Mouse (Mus musculus) embryonic stem cell, embryonic (primary cell): ENCODE measurements around the gene Ctsc.
"Not testable (repeated sequence)": the region's sequence is repeated elsewhere in the genome, so short reads cannot be mapped to it uniquely, and the experiment has no call there.

Experiments used
- CTCF ChIA-PET, 4 experiments: fragments of 300-600 bp in 2 of 4; fragments of 350-600 bp in 2 of 4; sonication (Branson Sonifier 250); formaldehyde crosslinking; loops; one replicate each; lab custom pipeline; 2022; ENCODE audit warnings: inconsistent platforms in 2 of 4; lab: Charles Lee
- POLR2A ChIA-PET, 4 experiments: fragments of 300-600 bp in 2 of 4; fragments of 350-600 bp in 2 of 4; sonication (Branson Sonifier 250); formaldehyde crosslinking; loops; one replicate each; lab custom pipeline; 2022; ENCODE audit warnings: antibody characterized with exemption in 4 of 4, inconsistent platforms in 1 of 4; lab: Charles Lee

Ctsc gene

GRCm38 (mm10) chr7:88277858-88278627 lies at the start of gene Ctsc:
Gene Ctsc, plus strand, starts transcription at chr7:88278085.
- POLR2A ChIA-PET, result interaction anchor here in 3 of 4 experiments (0.7 to 2.0 kb wide), 7 partner anchors 10 to 1853 kb away, joined by 3 to 24 read pairs (median 4); partner anchors contain the start of gene Hikeshi (in 1 of the 3)
- CTCF ChIA-PET, result interaction anchor here in 1 of 4 experiments (0.7 kb wide), 1 partner anchor 33 kb away, joined by 4 read pairs; no protein-coding TSS in a partner anchor

GRCm38 (mm10) chr7:88229051-88229450 lies 48.8 kb upstream of the Ctsc start:
- CTCF ChIA-PET, result no interaction called here
- POLR2A ChIA-PET, result no interaction called here

- ChIA-PET CTCF (no interaction called here), POLR2A (no interaction called here)
These were observed 47.8 kb upstream of the Ctsc start for GRCm38 (mm10) chr7:88230121-88230520.

GRCm38 (mm10) chr7:88230756-88231522 lies 46.9 kb upstream of the Ctsc start:
- POLR2A ChIA-PET, result no interaction called here
- CTCF ChIA-PET, result no interaction called here

GRCm38 (mm10) chr7:88243059-88243458 lies 34.8 kb upstream of the Ctsc start:
- ChIA-PET POLR2A (no interaction called here), CTCF (no interaction called here)

- ChIA-PET POLR2A (no interaction called here), CTCF (interaction anchor here in 1 of 4 experiments (0.5 kb wide), 1 partner anchor 34 kb away, joined by 4 read pairs; no protein-coding TSS in a partner anchor)
These were observed 33.4 kb upstream of the Ctsc start for GRCm38 (mm10) chr7:88244462-88244861.

GRCm38 (mm10) chr7:88250380-88250779 lies 27.5 kb upstream of the Ctsc start:
- CTCF ChIA-PET, POLR2A ChIA-PET: not testable (repeated sequence)

- POLR2A ChIA-PET, result no interaction called here
- CTCF ChIA-PET, result no interaction called here
These were observed 26.4 kb upstream of the Ctsc start for GRCm38 (mm10) chr7:88251535-88251934.

GRCm38 (mm10) chr7:88252129-88252528 lies 25.8 kb upstream of the Ctsc start:
- ChIA-PET CTCF (no interaction called here), POLR2A (no interaction called here)

- CTCF ChIA-PET, result no interaction called here
These were observed 23.0 kb upstream of the Ctsc start for GRCm38 (mm10) chr7:88254884-88255283.

GRCm38 (mm10) chr7:88259155-88259925 lies 18.5 kb upstream of the Ctsc start:
- POLR2A ChIA-PET, result interaction anchor here in 1 of 4 experiments (1.0 kb wide), 1 partner anchor 19 kb away, joined by 3 read pairs; no protein-coding TSS in a partner anchor
- CTCF ChIA-PET, result no interaction called here

More at GRCm38 (mm10) chr7:88254884-88255283, 23.0 kb upstream of the Ctsc start:
- POLR2A ChIA-PET, result no interaction called here

GRCm38 (mm10) chr7:88261799-88262198 lies 16.1 kb upstream of the Ctsc start:
- POLR2A ChIA-PET, result no interaction called here
- CTCF ChIA-PET, result no interaction called here

GRCm38 (mm10) chr7:88264861-88265260 lies 13.0 kb upstream of the Ctsc start:
- ChIA-PET POLR2A (no interaction called here), CTCF (no interaction called here)

GRCm38 (mm10) chr7:88269913-88270312 lies 8.0 kb upstream of the Ctsc start:
- POLR2A ChIA-PET, result no interaction called here
- CTCF ChIA-PET, result no interaction called here

- ChIA-PET POLR2A (no interaction called here), CTCF (interaction anchor here in 1 of 4 experiments (0.7 kb wide), 1 partner anchor 255 kb away, joined by 4 read pairs; no protein-coding TSS in a partner anchor)
These were observed 6.4 kb upstream of the Ctsc start for GRCm38 (mm10) chr7:88271531-88271930.

- POLR2A ChIA-PET, result interaction anchor here in 1 of 4 experiments (0.7 to 2.0 kb wide), 3 partner anchors 16 to 496 kb away, joined by 3 to 6 read pairs (median 4); no protein-coding TSS in a partner anchor
- CTCF ChIA-PET, result interaction anchor here in 1 of 4 experiments (0.8 kb wide), 1 partner anchor 162 kb away, joined by 4 read pairs; no protein-coding TSS in a partner anchor
These were observed 745 bp upstream of the Ctsc start for GRCm38 (mm10) chr7:88276914-88277765.

GRCm38 (mm10) chr7:88278628-88279196 lies 827 bp downstream of the Ctsc start:
- ChIA-PET CTCF (interaction anchor here in 1 of 4 experiments (0.7 kb wide), 1 partner anchor 34 kb away, joined by 4 read pairs; no protein-coding TSS in a partner anchor), POLR2A (interaction anchor here in 3 of 4 experiments (0.7 to 2.0 kb wide), 7 partner anchors 9 to 1852 kb away, joined by 3 to 24 read pairs (median 4); partner anchors contain the start of gene Hikeshi (in 1 of the 3))

- ChIA-PET CTCF (no interaction called here), POLR2A (interaction anchor here in 1 of 4 experiments (0.5 kb wide), 1 partner anchor 1046 kb away, joined by 3 read pairs; no protein-coding TSS in a partner anchor)
These were observed 7.4 kb downstream of the Ctsc start for GRCm38 (mm10) chr7:88285276-88285675.
